10 mouse cellular contexts compared by ENCODE assay signal in genomic region chr2:143035086-143035593, GRCm38 (mm10). TPM values are rescaled to one million over a fixed set of nuclear protein-coding genes. Genes with fewer than 3 reads are reported as not detected.
DNase-seq lines count a peak whose midpoint lies in the region; ATAC-seq and TF ChIP-seq lines count a peak whose summit lies in the region.
"Had no signal": no experiment of that assay in that cellular context is flagged by ENCODE, and none has a peak within 500 bp of the region (broad histone marks: within the 10 kb centered on the region; RNA-seq: fewer than 3 reads in every experiment).

No protein-coding gene starts in this region.

- TF ChIP-seq POLR2A in cortical plate, adult 2 months (IDR thresholded peaks at IDR 0.05; ENCODE audit: extremely low read depth, insufficient read depth, low read length): 0 out of 2 replicates have a peak, but pooled peaks have one; percentile 19

- 70% methylated on average over 10 of the region's 10 CpGs for WGBS in hindbrain, postnatal 0 days

- no peaks in the 10 kb centered on the region for H3K9me3 ChIP-seq in hindbrain, postnatal 0 days (ENCODE audit: low read length)

- H3K79me2 ChIP-seq in C2C12 (ENCODE audit: control insufficient read depth, insufficient read depth): no peaks in the 10 kb centered on the region

- H3K4me3 ChIP-seq in C2C12 (ENCODE audit: insufficient read depth, poor library complexity, severe bottlenecking): no peak overlapping the region
- no peak overlapping the region for H3K4me3 ChIP-seq in cortical plate, adult 2 months (ENCODE audit: insufficient read depth, low read length)
- no peak overlapping the region for H3K4me3 ChIP-seq in hindbrain, postnatal 0 days (ENCODE audit: low read length)

- H3K9ac ChIP-seq in hindbrain, postnatal 0 days (replicated peaks; ENCODE audit: low read length): no peak overlapping the region

- no peak for ATAC-seq in hindbrain, postnatal 0 days

- H3K4me2 ChIP-seq in hindbrain, postnatal 0 days (ENCODE audit: low read depth, low read length): no peak overlapping the region

- DNase-seq in kidney, adult 9 months: peak; percentile 9
- DNase-seq in kidney, postnatal 14 days: no peak
- peak; percentile 9 to 21 for DNase-seq in layer of hippocampus, postnatal 14 days (ENCODE audit: low spot score in 2 of 2)
- no peak for DNase-seq in thymus, adult 18-20 months
- DNase-seq in cerebellum, postnatal 25 days: no peak
- no peak for DNase-seq in hindbrain, postnatal 0 days (ENCODE audit: low spot score)
- DNase-seq: cerebellum, adult 2 months; thymus, postnatal 25 days had no signal

- peak overlapping the region; percentile 87 for H3K27ac ChIP-seq in cortical plate, adult 2 months (ENCODE audit: insufficient read depth, low read length)
- no peak overlapping the region for H3K27ac ChIP-seq in hindbrain, postnatal 0 days

- no peak overlapping the region for H3ac ChIP-seq in C2C12 (ENCODE audit: control insufficient read depth, insufficient read length, low read depth)

- no peaks in the 10 kb centered on the region for H3K27me3 ChIP-seq in C2C12 (ENCODE audit: control insufficient read depth, insufficient read depth, insufficient read length)
- no peaks in the 10 kb centered on the region for H3K27me3 ChIP-seq in hindbrain, postnatal 0 days (ENCODE audit: insufficient read depth, low read length)

- no peaks in the 10 kb centered on the region for H3K79me3 ChIP-seq in C2C12 (ENCODE audit: low read depth)

- TF ChIP-seq CTCF in C2C12 (IDR thresholded peaks at IDR 0.05; ENCODE audit: control insufficient read depth, insufficient read depth, insufficient read length): no peak
- no peak for TF ChIP-seq CTCF in cortical plate, adult 2 months (IDR thresholded peaks at IDR 0.05; ENCODE audit: extremely low read depth, insufficient read depth, low read length)
- no peak for TF ChIP-seq CTCF in hindbrain, postnatal 0 days (IDR thresholded peaks at IDR 0.05; ENCODE audit: low read depth)

- peaks cover 4% of the 10 kb centered on the region; the same call in 1 of the 2 replicates for H3K4me1 ChIP-seq in cortical plate, adult 2 months (ENCODE audit: control insufficient read depth, insufficient read depth, low read length)
- H3K4me1 ChIP-seq in hindbrain, postnatal 0 days (ENCODE audit: insufficient read depth, low read length): no peaks in the 10 kb centered on the region

- no peaks in the 10 kb centered on the region for H3K36me3 ChIP-seq in C2C12 (ENCODE audit: control insufficient read depth, insufficient read depth)
- H3K36me3 ChIP-seq in hindbrain, postnatal 0 days (ENCODE audit: insufficient read depth, low read length): no peaks in the 10 kb centered on the region

TF ChIP-seq in C2C12, 6 proteins besides CTCF, POLR2A, EP300 and RAD21:
- TF ChIP-seq MYOD1 (IDR thresholded peaks at IDR 0.05; ENCODE audit: control insufficient read depth, insufficient read length, low read depth): no peak
- TF ChIP-seq MAX (IDR thresholded peaks at IDR 0.05): no peak
- TF ChIP-seq USF1 (IDR thresholded peaks at IDR 0.05; ENCODE audit: low read depth): peak; percentile 82
- no peak for TF ChIP-seq CEBPB (IDR thresholded peaks at IDR 0.05; ENCODE audit: low read depth)
- TF ChIP-seq FOSL1 (IDR thresholded peaks at IDR 0.05; ENCODE audit: insufficient read depth, low read length, poor library complexity, severe bottlenecking): no peak

RNA-seq across cellular contexts. Expression of gene Snrpb2, which starts 27.7 kb away (rescaled TPM):
- polyA plus RNA-seq in C2C12 (2012; fragmentation: generic; extraction: Trizol): 35.9 TPM
- 28.3 and 30.0 TPM in 2 replicates for polyA plus RNA-seq in cortical plate, adult 2 months (2012; rRNA removed)
- 10 to 100 TPM; 38.0 to 38.6 TPM for total RNA-seq in layer of hippocampus, postnatal 14 days (2021)
- 14.7 and 19.4 TPM in 2 replicates for total RNA-seq in hindbrain, postnatal 0 days (2014; rRNA removed)
- 56.8 and 57.9 TPM in 2 replicates for polyA plus RNA-seq in hindbrain, postnatal 0 days (2015; fragmentation: Nextera tagmentation; extraction: Ambion mirVana)

RNA-seq across cellular contexts. Expression of gene Otor, which starts 43.1 kb away (rescaled TPM):
- polyA plus RNA-seq in C2C12 (2012; fragmentation: generic; extraction: Trizol): not detected
- polyA plus RNA-seq in cortical plate, adult 2 months (2012; rRNA removed): not detected in 2 replicates
- not detected for total RNA-seq in layer of hippocampus, postnatal 14 days (2021)
- total RNA-seq in hindbrain, postnatal 0 days (2014; rRNA removed): not detected in 2 replicates
- polyA plus RNA-seq in hindbrain, postnatal 0 days (2015; fragmentation: Nextera tagmentation; extraction: Ambion mirVana): 0.30 and 0.32 TPM in 2 replicates
- polyA plus RNA-seq: cerebellum, adult 2 months had no signal

Comparison
In these comparisons a context has a peak if more than half of its experiments do, and no peak if none do; other contexts are left out.
1. DNase-seq: peak in kidney, adult 9 months (single experiment) and layer of hippocampus, postnatal 14 days (2 of 2); none in kidney, postnatal 14 days (single experiment), thymus, adult 18-20 months (0 of 2), cerebellum, postnatal 25 days (0 of 2) and hindbrain, postnatal 0 days (single experiment).